Mouse (Mus musculus): ENCODE measurements around the gene Calm1.
"Not testable (repeated sequence)": the region's sequence is repeated elsewhere in the genome, so short reads cannot be mapped to it uniquely, and the experiment has no call there.

Gene Calm1

GRCm38 (mm10) chr12:100194181-100194580 is 5.1 kb upstream of the Calm1 start:
- no peak for DNase-seq (ENCODE audit: low spot score in 2 of 2)

GRCm38 (mm10) chr12:100196786-100197185 is 2.4 kb upstream of the Calm1 start:
- DNase-seq (ENCODE audit: low spot score in 2 of 2), result no peak

DNA sequence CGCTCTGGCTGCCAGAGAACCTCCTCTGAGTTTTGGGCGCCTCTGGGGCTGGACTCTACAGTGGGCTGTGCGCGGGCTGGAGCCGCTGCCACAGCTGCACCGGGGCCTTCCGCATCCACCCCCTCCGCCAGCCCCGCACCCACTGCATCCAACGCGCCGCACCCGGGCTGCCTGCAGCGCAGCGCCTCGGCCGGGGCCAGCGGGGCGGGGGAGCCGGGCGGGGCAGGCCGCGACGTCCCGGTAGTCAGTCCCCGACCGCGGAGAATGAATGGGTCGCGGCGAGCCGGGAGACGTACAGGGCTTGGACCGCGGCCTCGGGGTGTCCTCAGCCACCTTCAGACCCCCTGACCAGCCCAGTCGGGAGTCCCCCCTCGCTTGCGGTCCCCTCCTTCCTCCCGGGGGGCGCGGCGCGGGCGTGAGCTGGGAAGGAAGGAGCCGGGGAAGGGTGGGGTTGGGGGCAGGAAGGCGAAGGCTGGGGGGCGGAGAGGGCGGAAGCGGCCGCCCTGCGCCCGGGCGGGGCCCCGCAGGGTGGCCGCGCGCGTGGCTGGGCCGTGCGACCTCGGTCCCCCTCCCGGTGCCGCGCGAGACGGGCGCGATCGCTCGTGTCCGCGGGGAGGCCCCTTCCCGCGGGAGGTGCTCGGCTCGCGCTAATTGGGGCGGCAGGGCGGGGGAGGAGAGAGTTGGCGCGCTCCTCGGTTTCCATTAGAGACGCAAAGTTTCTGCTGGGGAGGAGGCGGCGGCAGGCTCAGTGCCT is 833 bp downstream of the Calm1 start:
- DNase-seq (ENCODE audit: low spot score in 2 of 2), result peak; percentile 68 to 75

DNA sequence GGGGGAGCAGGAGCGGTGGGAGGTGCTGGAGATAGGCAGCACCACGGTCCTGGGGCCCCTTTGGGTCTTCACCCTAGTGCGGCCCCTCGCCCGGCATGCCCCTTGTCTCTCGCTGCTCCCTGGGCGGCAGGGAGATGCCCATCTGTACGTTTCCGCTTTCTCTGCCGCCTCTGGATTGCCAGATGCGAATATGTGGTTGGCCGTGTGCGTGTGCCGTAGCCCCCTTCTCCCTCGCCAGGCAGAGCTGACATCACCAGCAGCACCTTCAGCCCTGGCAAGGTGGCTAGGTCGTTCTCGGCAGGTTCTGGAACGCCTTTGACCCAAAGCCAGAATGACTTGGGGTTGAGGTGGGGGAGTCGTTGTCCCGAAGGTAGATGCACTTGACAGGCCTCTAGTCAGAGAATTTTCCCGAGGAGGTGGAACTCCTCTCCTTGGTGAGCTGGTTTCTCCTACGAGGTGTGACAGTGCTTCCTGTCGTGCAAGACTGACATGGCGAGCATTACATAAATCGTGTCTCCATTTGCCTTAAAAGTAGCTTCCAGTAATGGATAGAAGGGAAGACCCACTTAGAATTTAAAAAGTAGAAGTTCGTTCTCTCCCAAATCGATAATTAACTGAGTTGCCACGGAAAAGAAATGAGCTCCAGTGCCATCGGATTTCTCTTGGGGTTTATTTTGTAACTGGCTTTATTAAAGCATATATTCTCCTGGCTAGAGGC is 1.6 kb downstream of the Calm1 start:
- no peak for DNase-seq (ENCODE audit: low spot score in 2 of 2)

- DNase-seq (ENCODE audit: low spot score in 2 of 2), result no peak
Measured at GRCm38 (mm10) chr12:100201363-100201711, 2.1 kb downstream of the Calm1 start.

DNA sequence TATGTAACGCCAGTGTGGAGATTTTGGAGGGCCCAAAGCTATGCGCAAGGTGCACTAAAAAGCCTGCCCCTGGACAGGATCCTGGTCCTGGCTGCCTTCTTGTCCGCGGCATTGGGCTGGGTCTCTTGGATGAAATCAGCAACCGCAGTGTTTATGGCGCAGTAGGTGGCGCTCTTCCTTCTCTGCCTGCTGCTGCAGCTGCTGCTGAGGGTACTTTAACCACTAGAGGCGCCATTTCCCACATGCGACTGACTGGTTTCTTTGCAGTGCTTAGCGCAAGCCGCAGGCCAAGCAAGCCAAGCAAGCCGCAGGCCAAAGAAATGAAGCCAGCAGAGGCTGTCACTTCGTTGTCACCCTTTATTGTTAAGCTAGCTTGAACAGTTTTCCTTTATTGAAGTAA is 2.6 kb downstream of the Calm1 start:
- peak; percentile 94 to 95 for DNase-seq (ENCODE audit: low spot score in 2 of 2)

GRCm38 (mm10) chr12:100203759-100204158 is 4.5 kb downstream of the Calm1 start:
- no peak for DNase-seq (ENCODE audit: low spot score in 2 of 2)

DNA sequence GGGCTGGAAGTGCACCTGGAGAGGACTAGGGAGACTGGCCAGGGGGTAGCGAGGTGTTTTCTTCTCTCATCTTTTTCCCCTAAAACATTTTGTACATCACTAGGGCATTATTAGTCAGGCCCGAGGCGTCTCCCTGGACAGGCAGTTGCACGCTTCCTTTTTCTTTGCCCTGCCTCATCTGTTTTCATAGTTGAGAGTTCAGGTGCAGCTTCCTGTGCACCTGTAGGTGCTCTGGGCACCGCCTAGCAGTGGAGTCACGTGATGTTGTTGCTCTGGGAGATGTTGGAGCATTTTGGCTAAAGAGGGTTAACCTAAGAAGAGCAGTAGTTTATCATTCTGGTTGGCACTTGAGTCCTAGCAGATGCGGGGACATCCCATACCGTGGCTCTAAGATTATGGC is 5.9 kb downstream of the Calm1 start:
- DNase-seq (ENCODE audit: low spot score in 2 of 2), result no peak

- DNase-seq (ENCODE audit: low spot score in 2 of 2), result no peak
Measured at GRCm38 (mm10) chr12:100206521-100206920, 7.3 kb downstream of the Calm1 start.

DNA sequence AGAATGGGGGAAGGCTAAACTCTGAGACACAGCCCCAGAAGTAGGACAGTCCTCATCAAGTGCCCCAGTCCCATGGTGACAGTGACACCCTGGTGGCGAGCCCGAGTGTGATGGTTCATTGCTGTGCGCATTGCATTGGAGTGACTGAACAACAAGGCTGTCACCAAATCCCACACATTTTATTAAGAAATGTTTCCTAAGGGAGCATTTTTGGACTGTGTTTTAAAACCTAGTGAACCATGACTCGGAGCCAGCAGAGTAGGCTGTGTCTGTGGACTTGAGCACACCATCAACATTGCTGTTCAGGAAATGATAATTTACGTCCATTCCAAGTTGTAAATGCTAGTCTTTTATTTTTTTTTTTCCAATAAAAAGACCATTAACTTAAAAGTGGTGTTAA is 7.7 kb downstream of the Calm1 start:
- DNase-seq (ENCODE audit: low spot score in 2 of 2), result no peak

DNA sequence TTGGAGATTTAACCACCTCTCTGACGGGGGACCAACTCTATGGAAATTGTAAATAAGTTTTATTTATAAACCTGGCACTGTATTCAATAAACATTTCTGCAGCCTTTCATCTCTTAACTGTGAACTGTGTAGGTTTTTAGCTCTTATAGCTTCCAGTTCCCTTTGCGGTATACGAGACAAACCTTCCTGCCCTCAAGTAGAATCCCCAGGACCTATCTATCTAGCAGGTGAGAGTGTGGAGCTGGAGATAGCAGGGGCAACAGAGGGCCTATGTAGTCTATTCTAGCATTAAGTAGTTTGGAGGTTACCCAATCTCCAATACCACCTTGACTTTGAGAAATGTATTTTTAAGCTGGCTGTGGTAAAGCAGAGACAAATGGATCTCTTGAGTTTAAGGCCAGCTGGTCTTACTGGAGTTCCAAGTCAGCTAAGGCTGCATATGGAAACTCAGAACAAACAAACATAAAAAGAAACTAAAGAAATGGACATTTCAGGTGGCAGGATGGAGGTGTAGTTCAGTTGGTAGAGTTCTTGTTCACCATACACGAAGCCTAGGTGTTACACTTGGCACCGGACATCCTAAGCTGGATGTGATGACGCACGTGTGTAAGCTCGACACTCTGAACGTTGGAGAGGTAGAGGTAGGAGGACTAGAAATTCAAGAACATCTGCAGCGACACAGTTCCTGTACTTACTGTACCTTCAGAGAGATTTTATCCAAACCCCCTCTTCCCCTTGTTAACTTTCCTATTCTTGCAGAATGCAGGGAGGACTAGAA is 10.7 kb downstream of the Calm1 start:
- DNase-seq (ENCODE audit: low spot score in 2 of 2), result no peak

DNA sequence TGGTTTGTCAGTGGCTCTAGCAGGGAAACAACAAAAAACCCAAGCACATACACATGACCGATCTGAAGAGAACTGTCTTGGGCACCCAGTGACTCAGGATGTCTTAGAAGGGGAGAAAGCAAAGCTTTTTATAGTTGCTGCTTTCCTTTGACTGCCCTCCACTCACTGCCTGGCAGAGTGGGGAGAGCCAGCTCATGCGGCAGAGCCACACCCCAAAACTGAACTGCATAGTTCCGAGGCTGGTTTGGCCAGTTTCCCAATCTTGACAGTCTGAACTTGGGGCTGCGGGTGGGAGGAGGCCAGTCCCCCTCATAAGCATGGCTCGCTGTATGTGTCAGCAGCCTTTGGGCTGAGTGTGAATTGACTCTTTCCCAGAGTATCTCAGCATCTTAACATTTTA is 11.7 kb downstream of the Calm1 start:
- DNase-seq (ENCODE audit: low spot score in 2 of 2), result no peak

DNA sequence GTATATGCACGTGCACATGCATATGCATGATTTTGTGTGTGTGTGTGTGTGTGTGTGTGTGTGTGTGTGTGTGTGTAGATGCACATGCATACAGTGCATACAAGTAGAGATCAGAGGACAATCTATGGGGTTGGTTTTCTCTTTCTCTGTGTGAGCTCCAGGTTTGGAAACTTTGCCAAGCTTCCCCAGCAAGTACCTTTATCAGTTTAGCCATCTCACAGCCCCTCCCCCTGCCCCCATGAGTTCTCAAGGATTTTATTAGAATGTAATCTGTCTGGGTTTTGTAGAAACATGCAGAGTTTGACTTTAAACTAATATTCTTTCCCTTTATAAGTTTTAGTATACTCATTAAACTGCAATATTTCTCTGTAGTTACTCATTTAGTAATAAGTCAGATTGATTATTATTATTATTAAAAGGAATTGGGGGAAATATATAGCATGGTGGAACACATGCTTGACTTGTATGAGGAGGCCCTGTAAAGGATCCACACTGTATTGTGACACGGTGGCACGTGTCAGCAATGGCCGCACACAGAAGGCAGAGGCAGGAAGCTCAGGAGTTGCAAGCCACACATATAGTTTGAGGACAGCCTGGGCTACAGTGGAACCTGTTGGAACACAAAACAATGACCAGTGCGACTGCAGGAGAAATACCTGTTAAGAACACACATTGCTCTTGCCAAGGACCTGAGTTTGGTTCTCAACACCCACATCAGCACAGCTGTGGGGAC is 12.4 kb downstream of the Calm1 start:
- no peak for DNase-seq (ENCODE audit: low spot score in 2 of 2)

DNA sequence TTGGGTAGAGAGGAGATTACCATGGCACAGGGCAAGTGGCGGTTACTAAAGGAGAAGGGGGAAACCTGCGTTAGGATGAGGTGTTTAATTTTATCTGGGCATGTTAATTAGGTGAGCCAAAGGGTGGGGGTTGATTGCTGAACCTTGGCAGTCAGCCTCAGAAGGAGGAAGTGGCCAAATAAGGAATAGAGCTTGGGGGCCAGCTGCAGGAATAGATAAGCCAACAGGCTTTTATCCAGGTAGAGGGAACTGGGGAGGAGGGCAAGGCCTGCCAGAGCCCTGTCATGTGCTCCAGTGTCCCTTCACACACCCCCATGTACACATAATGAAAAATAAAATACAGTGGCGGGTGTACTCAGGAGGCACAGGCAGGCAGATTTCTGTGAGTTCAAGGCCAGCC is 13.2 kb downstream of the Calm1 start:
- DNase-seq (ENCODE audit: low spot score in 2 of 2), result no peak

GRCm38 (mm10) chr12:100213162-100213561 is 13.9 kb downstream of the Calm1 start:
- no peak for DNase-seq (ENCODE audit: low spot score in 2 of 2)

- peak in 1 of 2 experiments; percentile 45 for DNase-seq (ENCODE audit: low spot score in 2 of 2)
Measured at GRCm38 (mm10) chr12:100214156-100214555, 14.9 kb downstream of the Calm1 start.

DNA sequence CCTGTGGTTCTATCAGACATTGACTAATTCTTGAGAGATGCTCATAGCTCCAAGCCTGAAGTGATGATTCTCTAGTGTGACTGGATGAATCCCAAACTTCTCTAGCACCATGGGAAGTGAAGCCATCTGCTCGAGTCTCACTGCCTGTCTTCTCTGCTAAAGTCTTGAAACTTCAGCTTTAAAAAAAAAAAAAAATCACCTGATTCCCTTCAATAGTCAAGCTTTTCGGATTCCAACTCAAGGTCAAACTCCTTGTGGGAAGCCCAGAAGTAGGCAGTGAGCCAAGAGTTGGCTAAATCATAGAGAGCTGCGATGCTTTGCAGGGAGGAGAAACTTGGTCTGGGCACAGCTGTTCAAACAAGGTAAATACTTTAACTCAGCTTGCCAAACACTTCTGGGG is 15.5 kb downstream of the Calm1 start:
- DNase-seq (ENCODE audit: low spot score in 2 of 2), result peak in 1 of 2 experiments; percentile 42

DNA sequence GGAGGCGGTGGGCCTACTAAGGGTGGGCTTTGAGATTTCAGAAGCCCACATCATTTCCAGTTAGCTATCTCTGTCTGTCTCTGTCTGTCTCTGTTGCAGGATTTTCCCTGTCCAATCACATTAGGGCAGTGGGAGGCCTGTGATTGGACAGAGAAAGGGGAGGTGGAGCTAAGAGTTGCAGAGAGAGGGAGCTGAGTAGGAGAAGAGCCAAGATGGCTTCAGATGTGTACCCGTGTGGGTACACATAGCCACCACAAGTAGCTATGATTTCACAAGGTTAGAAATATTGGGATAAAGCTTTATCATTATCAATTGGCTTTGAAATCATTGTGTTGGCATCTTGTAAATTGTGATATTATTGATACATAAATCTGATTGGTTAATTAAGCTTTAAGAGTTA is 17.9 kb downstream of the Calm1 start:
- not testable (repeated sequence) for DNase-seq (ENCODE audit: low spot score in 2 of 2)

DNA sequence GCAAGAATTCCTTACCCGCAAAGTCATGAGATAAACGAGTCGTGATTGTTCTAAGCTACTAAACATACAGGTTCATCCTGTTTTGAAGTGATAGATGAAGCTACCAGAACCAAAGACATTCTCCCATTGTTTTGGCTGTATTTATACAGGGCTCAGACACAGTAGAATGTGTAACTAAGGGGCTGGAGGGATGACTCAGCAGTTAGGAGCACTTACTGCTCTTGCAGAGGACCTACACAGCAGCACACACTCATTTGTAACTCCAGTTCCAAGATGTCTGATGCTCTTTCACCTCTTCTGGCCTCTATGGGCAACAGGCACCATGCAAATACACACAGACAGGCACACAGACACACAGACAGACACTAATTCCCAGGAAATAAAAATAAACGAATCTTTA is 20.8 kb downstream of the Calm1 start:
- no peak for DNase-seq (ENCODE audit: low spot score in 2 of 2)

- DNase-seq (ENCODE audit: low spot score in 2 of 2), result peak in 1 of 2 experiments; percentile 65
Measured at GRCm38 (mm10) chr12:100221608-100222321, 22.5 kb downstream of the Calm1 start.

- no peak for DNase-seq (ENCODE audit: low spot score in 2 of 2)
Measured at GRCm38 (mm10) chr12:100222322-100222993, 23.2 kb downstream of the Calm1 start.
